Mouse (Mus musculus) liver, embryonic 14.5 days (tissue): ENCODE data around the gene H2-Ab1.

ENCODE experiments used
- CTCF ChIP-seq: IDR thresholded peaks from 2 replicates; pipeline ENCODE4 v1.5.1; 2016; ENCODE audit warnings: antibody characterized with exemption, low read depth, control low read depth
- EP300 ChIP-seq: IDR thresholded peaks from 2 replicates; pipeline ENCODE4 v1.6.1; 2016; ENCODE audit warnings: antibody characterized with exemption, low read depth

- TF ChIP-seq CTCF, result no peak
- TF ChIP-seq EP300, result no peak
Observed at GRCm38 (mm10) chr17:34268262-34268661, 10.8 kb downstream of the H2-Ab1 start.
